Comparison of ENCODE assay signal across 27 mouse cellular contexts in the genomic region with DNA sequence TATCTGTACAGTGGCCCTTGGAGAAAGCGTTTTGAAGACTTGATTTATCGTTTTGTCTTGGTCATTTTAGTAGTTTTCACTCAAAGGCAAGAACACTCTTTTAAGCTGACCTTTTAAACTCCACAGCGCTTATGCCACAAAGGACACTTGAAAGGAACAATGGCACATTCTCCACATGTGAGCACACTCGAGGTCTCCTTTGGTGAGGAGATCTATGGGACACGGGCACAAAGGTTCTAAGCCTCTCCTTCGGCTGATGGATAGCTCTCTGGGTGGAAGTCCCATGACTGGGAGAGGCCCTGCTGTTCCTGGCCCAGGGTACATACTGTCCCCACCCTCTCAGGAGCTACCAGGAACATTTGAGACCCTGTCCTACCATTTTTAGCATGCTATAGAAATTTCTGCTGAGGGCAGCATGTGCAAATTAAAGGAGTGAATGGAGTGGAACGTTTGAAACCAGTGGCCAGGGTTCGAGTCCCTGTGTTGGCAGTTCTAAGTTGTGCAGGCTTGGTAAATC.
"Had no signal": no experiment of that assay in that cellular context is flagged by ENCODE, and none has a peak within 500 bp of the region (broad histone marks: within the 10 kb centered on the region; RNA-seq: fewer than 3 reads in every experiment).

No protein-coding gene starts in this region.

- H3K27ac ChIP-seq: embryonic facial prominence, embryonic 10.5 days; embryonic facial prominence, embryonic 12.5 days; embryonic facial prominence, embryonic 13.5 days; embryonic facial prominence, embryonic 15.5 days; forebrain, embryonic 10.5 days; forebrain, embryonic 12.5 days; forebrain, embryonic 13.5 days; forebrain, embryonic 15.5 days had no signal

- H3K4me1 ChIP-seq: forebrain, embryonic 12.5 days; forebrain, embryonic 13.5 days; forebrain, embryonic 15.5 days had no signal

- H3K27me3 ChIP-seq: embryonic facial prominence, embryonic 12.5 days; embryonic facial prominence, embryonic 13.5 days; embryonic facial prominence, embryonic 15.5 days; forebrain, embryonic 12.5 days; forebrain, embryonic 13.5 days; forebrain, embryonic 15.5 days had no signal

- ATAC-seq: forebrain, embryonic 13.5 days; forebrain, embryonic 14.5 days; forebrain, embryonic 15.5 days; forebrain, embryonic 16.5 days; forebrain, postnatal 0 days had no signal

- H3K9ac ChIP-seq: embryonic facial prominence, embryonic 12.5 days; embryonic facial prominence, embryonic 13.5 days; embryonic facial prominence, embryonic 15.5 days; forebrain, embryonic 12.5 days; forebrain, embryonic 13.5 days; forebrain, embryonic 15.5 days; forebrain, postnatal 0 days had no signal

- H3K4me3 ChIP-seq: embryonic facial prominence, embryonic 10.5 days; embryonic facial prominence, embryonic 12.5 days; embryonic facial prominence, embryonic 13.5 days; embryonic facial prominence, embryonic 15.5 days; erythroblast, embryonic 14.5 days; forebrain, embryonic 10.5 days; forebrain, embryonic 12.5 days; forebrain, embryonic 13.5 days; forebrain, embryonic 15.5 days; gastrocnemius, adult 2 months had no signal

- DNase-seq: cerebellum, adult 18-20 months; cerebellum, adult 2 months; cerebellum, adult 8-10 months; cerebellum, adult 9-10 months; cerebellum, adult 9-11 months; cerebellum, postnatal 10 days; cerebellum, postnatal 14 days; cerebellum, postnatal 25 days; cerebellum, postnatal 36 days; embryo, embryonic 11 days; forebrain, postnatal 0 days; gastrocnemius, adult 2 months; gastrocnemius, postnatal 10 days; gastrocnemius, postnatal 14 days; gastrocnemius, postnatal 25 days; gastrocnemius, postnatal 36 days had no signal

- H3K9me3 ChIP-seq: embryonic facial prominence, embryonic 12.5 days; embryonic facial prominence, embryonic 13.5 days; embryonic facial prominence, embryonic 15.5 days; forebrain, embryonic 10.5 days; forebrain, embryonic 12.5 days; forebrain, embryonic 13.5 days; forebrain, embryonic 15.5 days had no signal

- H3K36me3 ChIP-seq: embryonic facial prominence, embryonic 12.5 days; embryonic facial prominence, embryonic 15.5 days; forebrain, embryonic 15.5 days had no signal

- H3K4me2 ChIP-seq: embryonic facial prominence, embryonic 12.5 days; embryonic facial prominence, embryonic 13.5 days; embryonic facial prominence, embryonic 15.5 days; forebrain, embryonic 12.5 days; forebrain, embryonic 13.5 days; forebrain, embryonic 15.5 days had no signal
